Mouse (Mus musculus): Measurements from ENCODE around the gene Fam71e1. TPM values are rescaled to one million over a fixed set of nuclear protein-coding genes. Genes with fewer than 3 reads are reported as not detected.

The Fam71e1 gene
- polyA plus RNA-seq, 1 experiment from 2014 or later = 30.1 TPM

GRCm38 (mm10) chr7:44465111-44465510, 31.3 kb upstream of the Fam71e1 start, which contains the start of gene Aspdh:
Gene Aspdh, plus strand, starts transcription at chr7:44465391.
- H3K4me1 ChIP-seq = peaks cover 60% of the 10 kb centered on the region
- peaks cover 4% of the 10 kb centered on the region for H3K27me3 ChIP-seq
- WGBS = 47% methylated on average over 2 of the region's 2 CpGs
- H3K4me2 ChIP-seq = peak within 1 kb of the TSS; percentile 32
- H3K9me3 ChIP-seq (replicated peaks) = no peaks in the 10 kb centered on the region
- H3K36me3 ChIP-seq (ENCODE audit: poor library complexity, severe bottlenecking) = peaks cover 40% of the 10 kb centered on the region
- H3K9ac ChIP-seq = peak within 1 kb of the TSS; percentile 50
- peak within 1 kb of the TSS; percentile 79 for H3K27ac ChIP-seq
- no peak for ATAC-seq
- H3K4me3 ChIP-seq = no peak within 1 kb of the TSS

- peaks cover 60% of the 10 kb centered on the region for H3K4me1 ChIP-seq
- ATAC-seq = no peak
These were observed 30.1 kb upstream of the Fam71e1 start for GRCm38 (mm10) chr7:44466006-44466887.

GRCm38 (mm10) chr7:44466888-44467311, 29.5 kb upstream of the Fam71e1 start:
- peaks cover 26% of the 10 kb centered on the region for H3K36me3 ChIP-seq (ENCODE audit: poor library complexity, severe bottlenecking)
- H3K9ac ChIP-seq = 0 out of 2 replicates have a peak overlapping the region, but pooled peaks have one; percentile 6
- peak overlapping the region; percentile 91 for H3K27ac ChIP-seq
- no peak overlapping the region for H3K4me3 ChIP-seq
- 85% methylated on average over 16 of the region's 16 CpGs for WGBS
- H3K4me2 ChIP-seq = peak overlapping the region; percentile 75; the same call in 1 of the 2 replicates
- H3K4me1 ChIP-seq = peaks cover 60% of the 10 kb centered on the region
- H3K9me3 ChIP-seq (replicated peaks) = no peaks in the 10 kb centered on the region
- 0 out of 2 replicates have a peak, but pooled peaks have one; percentile 0 for ATAC-seq
- H3K27me3 ChIP-seq = no peaks in the 10 kb centered on the region

More at GRCm38 (mm10) chr7:44466006-44466887, 30.1 kb upstream of the Fam71e1 start:
- no peak overlapping the region; the same call in 1 of the 2 replicates for H3K27ac ChIP-seq
- WGBS = 75% methylated on average over 10 of the region's 10 CpGs
- no peaks in the 10 kb centered on the region for H3K9me3 ChIP-seq (replicated peaks)
- no peak overlapping the region for H3K4me3 ChIP-seq
- peaks cover 30% of the 10 kb centered on the region for H3K36me3 ChIP-seq (ENCODE audit: poor library complexity, severe bottlenecking)
- peaks cover 4% of the 10 kb centered on the region for H3K27me3 ChIP-seq
- H3K9ac ChIP-seq = 0 out of 2 replicates have a peak overlapping the region, but pooled peaks have one; percentile 6
- no peak overlapping the region for H3K4me2 ChIP-seq

GRCm38 (mm10) chr7:44467811-44468411, 28.5 kb upstream of the Fam71e1 start, which contains the start of gene Josd2:
Gene Josd2, plus strand, starts transcription at chr7:44467980.
- H3K4me2 ChIP-seq = peak within 1 kb of the TSS; percentile 75
- under 1% methylated on average over 42 of the region's 42 CpGs for WGBS
- peaks cover 61% of the 10 kb centered on the region for H3K4me1 ChIP-seq

GRCm38 (mm10) chr7:44468644-44469285, 27.6 kb upstream of the Fam71e1 start:
- H3K36me3 ChIP-seq (ENCODE audit: poor library complexity, severe bottlenecking) = peaks cover 7% of the 10 kb centered on the region
- peak overlapping the region; percentile 91 for H3K27ac ChIP-seq
- H3K4me1 ChIP-seq = peaks cover 62% of the 10 kb centered on the region
- peak overlapping the region; percentile 68 for H3K9ac ChIP-seq
- H3K27me3 ChIP-seq = no peaks in the 10 kb centered on the region
- H3K9me3 ChIP-seq (replicated peaks) = no peaks in the 10 kb centered on the region
- peak overlapping the region; percentile 75 for H3K4me2 ChIP-seq
- WGBS = 59% methylated on average over 15 of the region's 15 CpGs
- no peak for ATAC-seq
- H3K4me3 ChIP-seq = peak overlapping the region; percentile 53

More at GRCm38 (mm10) chr7:44467811-44468411, 28.5 kb upstream of the Fam71e1 start, which contains the start of gene Josd2:
- Histone ChIP-seq H3K27me3 (no peaks in the 10 kb centered on the region), H3K36me3 (ENCODE audit: poor library complexity, severe bottlenecking) (peaks cover 16% of the 10 kb centered on the region), H3K9ac (peak within 1 kb of the TSS; percentile 68), H3K9me3 (replicated peaks) (no peaks in the 10 kb centered on the region), H3K27ac (peak within 1 kb of the TSS; percentile 91), H3K4me3 (peak within 1 kb of the TSS; percentile 53)
- peak; percentile 95 for ATAC-seq

- Histone ChIP-seq H3K27ac (peak overlapping the region; percentile 91; the same call in 1 of the 2 replicates), H3K4me3 (no peak overlapping the region), H3K27me3 (no peaks in the 10 kb centered on the region), H3K36me3 (ENCODE audit: poor library complexity, severe bottlenecking) (peaks cover 2% of the 10 kb centered on the region; the same call in 1 of the 2 replicates), H3K4me1 (peaks cover 62% of the 10 kb centered on the region), H3K9ac (peak overlapping the region; percentile 68), H3K4me2 (no peak overlapping the region), H3K9me3 (replicated peaks) (no peaks in the 10 kb centered on the region)
- WGBS = 92% methylated on average over 16 of the region's 16 CpGs
- no peak for ATAC-seq
These were observed 26.4 kb upstream of the Fam71e1 start for GRCm38 (mm10) chr7:44469677-44470675.

- Histone ChIP-seq H3K4me1 (peaks cover 62% of the 10 kb centered on the region), H3K27me3 (peaks cover 3% of the 10 kb centered on the region; the same call in 1 of the 2 replicates), H3K36me3 (ENCODE audit: poor library complexity, severe bottlenecking) (peaks cover 2% of the 10 kb centered on the region; the same call in 1 of the 2 replicates), H3K4me2 (no peak overlapping the region), H3K9me3 (replicated peaks) (no peaks in the 10 kb centered on the region), H3K27ac (no peak overlapping the region), H3K4me3 (no peak overlapping the region), H3K9ac (no peak overlapping the region)
- no peak for ATAC-seq
- WGBS = 87% methylated on average over 16 of the region's 16 CpGs
These were observed 25.4 kb upstream of the Fam71e1 start for GRCm38 (mm10) chr7:44470696-44471612.

- Histone ChIP-seq H3K27ac (no peak overlapping the region), H3K4me1 (peaks cover 55% of the 10 kb centered on the region)
- 47% methylated on average over 6 of the region's 6 CpGs for WGBS
These were observed 24.4 kb upstream of the Fam71e1 start for GRCm38 (mm10) chr7:44471880-44472557.

GRCm38 (mm10) chr7:44472558-44472885, 23.9 kb upstream of the Fam71e1 start:
- Histone ChIP-seq H3K9ac (no peak overlapping the region), H3K27ac (no peak overlapping the region), H3K36me3 (ENCODE audit: poor library complexity, severe bottlenecking) (peaks cover 2% of the 10 kb centered on the region; the same call in 1 of the 2 replicates), H3K4me2 (no peak overlapping the region), H3K27me3 (peaks cover 12% of the 10 kb centered on the region), H3K9me3 (replicated peaks) (no peaks in the 10 kb centered on the region), H3K4me1 (peaks cover 53% of the 10 kb centered on the region), H3K4me3 (no peak overlapping the region)
- WGBS = 15% methylated on average over 1 of the region's 1 CpGs
- no peak for ATAC-seq

More at GRCm38 (mm10) chr7:44471880-44472557, 24.4 kb upstream of the Fam71e1 start:
- ATAC-seq = no peak
- peaks cover 2% of the 10 kb centered on the region; the same call in 1 of the 2 replicates for H3K36me3 ChIP-seq (ENCODE audit: poor library complexity, severe bottlenecking)
- no peaks in the 10 kb centered on the region for H3K9me3 ChIP-seq (replicated peaks)
- H3K4me2 ChIP-seq = no peak overlapping the region
- H3K9ac ChIP-seq = no peak overlapping the region
- H3K4me3 ChIP-seq = no peak overlapping the region
- H3K27me3 ChIP-seq = peaks cover 7% of the 10 kb centered on the region

All from forebrain, embryonic 13.5 days (tissue).